Mouse (Mus musculus) intestine, postnatal 0 days (tissue): Measurements from ENCODE around the gene Ccdc144b. TPM values are rescaled to one million over a fixed set of nuclear protein-coding genes. Genes with fewer than 3 reads are reported as not detected.

Source experiments
- ATAC-seq: fragments of 200-750 bp; cut with Nextera tagmentation; 2 replicates; pipeline ENCODE4 v1.8.0; 2017; ENCODE audit warnings: mild to moderate bottlenecking, moderate TSS enrichment, moderate library complexity
- H3K27ac ChIP-seq: fragments of 300-500 bp; sonication (generic); 2 replicates; pipeline ENCODE4 v1.5.1; 2014; ENCODE audit warnings: mild to moderate bottlenecking, low read depth, low read length, moderate library complexity
- H3K27me3 ChIP-seq: fragments of 300-500 bp; sonication (generic); replicated peaks from 2 replicates; pipeline ENCODE4 v1.6.1; 2014; ENCODE audit warnings: low read length, mixed read lengths; ENCODE audit not compliant: control insufficient read depth, insufficient read depth
- H3K36me3 ChIP-seq: fragments of 300-500 bp; sonication (generic); 2 replicates; pipeline ENCODE4 v1.6.1; 2014; ENCODE audit warnings: mild to moderate bottlenecking, moderate library complexity; ENCODE audit not compliant: control insufficient read depth, insufficient read depth
- H3K4me1 ChIP-seq: fragments of 300-500 bp; sonication (generic); replicated peaks from 2 replicates; pipeline ENCODE4 v1.6.1; 2014; ENCODE audit warnings: antibody characterized with exemption, low read length, mixed read lengths; ENCODE audit not compliant: control insufficient read depth, insufficient read depth
- H3K4me2 ChIP-seq: fragments of 300-500 bp; sonication (generic); replicated peaks from 2 replicates; pipeline ENCODE4 v1.6.1; 2014; ENCODE audit warnings: low read depth, mild to moderate bottlenecking, moderate library complexity
- H3K4me3 ChIP-seq: fragments of 300-500 bp; sonication (generic); 2 replicates; pipeline ENCODE4 v1.5.1; 2014; ENCODE audit warnings: low read depth, low read length
- H3K9ac ChIP-seq: fragments of 300-500 bp; sonication (generic); 2 replicates; pipeline ENCODE4 v1.6.1; 2014; ENCODE audit warnings: mild to moderate bottlenecking, low read depth, low read length
- H3K9me3 ChIP-seq: fragments of 300-500 bp; sonication (generic); 2 replicates; pipeline ENCODE4 v1.6.1; 2016; ENCODE audit warnings: mixed run types; ENCODE audit not compliant: control insufficient read depth
- CTCF ChIP-seq: sonication (generic); IDR thresholded peaks from 2 replicates; pipeline ENCODE4 v1.5.1; 2016; ENCODE audit warnings: low read depth, mild to moderate bottlenecking, control low read depth, antibody characterized with exemption, moderate library complexity
- WGBS: fragments of 180-500 bp; shearing (Covaris S2); extraction: QIAGEN DNeasy Blood & Tissue Kit; methylation state at CpG from one replicate; pipeline ENCODE4 v1.1.7; 2014; 5-methylcytosine and 5-hydroxymethylcytosine counted together
- polyA plus RNA-seq: library from polyadenylated mRNA; unstranded; fragments of >200 nt; fragmentation: Nextera tagmentation; extraction: Ambion mirVana; gene quantifications from 2 replicates; pipeline ENCODE4 v1.2.1, GENCODE M21; 2015

Ccdc144b gene
- not detected in 2 replicates for polyA plus RNA-seq

GRCm38 (mm10) chr3:36053447-36053846 is at the start of gene Ccdc144b:
Gene Ccdc144b, minus strand, starts transcription at chr3:36053547.
- Histone ChIP-seq H3K27ac (no peak within 1 kb of the TSS), H3K9me3 (no peaks in the 10 kb centered on the region), H3K4me1 (no peaks in the 10 kb centered on the region), H3K4me3 (no peak within 1 kb of the TSS), H3K4me2 (no peak within 1 kb of the TSS), H3K9ac (no peak within 1 kb of the TSS), H3K27me3 (no peaks in the 10 kb centered on the region), H3K36me3 (no peaks in the 10 kb centered on the region)
- no peak for TF ChIP-seq CTCF
- ATAC-seq, result no peak
- 89% methylated on average over 6 of the region's 6 CpGs for WGBS

GRCm38 (mm10) chr3:36095371-36095770 is 42.0 kb upstream of the Ccdc144b start:
- Histone ChIP-seq H3K4me3 (no peak overlapping the region), H3K4me1 (no peaks in the 10 kb centered on the region), H3K27ac (no peak overlapping the region), H3K27me3 (no peaks in the 10 kb centered on the region), H3K9me3 (no peaks in the 10 kb centered on the region), H3K36me3 (peaks cover 4% of the 10 kb centered on the region; the same call in 1 of the 2 replicates), H3K9ac (no peak overlapping the region), H3K4me2 (no peak overlapping the region)
- WGBS, result 85% methylated on average over 2 of the region's 2 CpGs
- no peak for TF ChIP-seq CTCF
- ATAC-seq, result no peak

GRCm38 (mm10) chr3:36087591-36087990 is 34.2 kb upstream of the Ccdc144b start:
- H3K9me3 ChIP-seq, result no peaks in the 10 kb centered on the region
- no peak for TF ChIP-seq CTCF
- H3K27ac ChIP-seq, result no peak overlapping the region
- H3K4me2 ChIP-seq, result no peak overlapping the region
- H3K4me3 ChIP-seq, result no peak overlapping the region
- no peaks in the 10 kb centered on the region for H3K27me3 ChIP-seq
- H3K9ac ChIP-seq, result no peak overlapping the region
- H3K4me1 ChIP-seq, result no peaks in the 10 kb centered on the region
- no peak for ATAC-seq
- H3K36me3 ChIP-seq, result peaks cover 70% of the 10 kb centered on the region
- 93% methylated on average over 9 of the region's 9 CpGs for WGBS

- Histone ChIP-seq H3K4me1 (no peaks in the 10 kb centered on the region), H3K9me3 (no peaks in the 10 kb centered on the region), H3K27me3 (no peaks in the 10 kb centered on the region), H3K9ac (no peak overlapping the region), H3K36me3 (peaks cover 87% of the 10 kb centered on the region), H3K4me2 (no peak overlapping the region), H3K4me3 (no peak overlapping the region), H3K27ac (no peak overlapping the region)
- 92% methylated on average over 5 of the region's 5 CpGs for WGBS
- TF ChIP-seq CTCF, result no peak
- no peak for ATAC-seq
These were observed 32.0 kb upstream of the Ccdc144b start for GRCm38 (mm10) chr3:36085394-36085793.

DNA sequence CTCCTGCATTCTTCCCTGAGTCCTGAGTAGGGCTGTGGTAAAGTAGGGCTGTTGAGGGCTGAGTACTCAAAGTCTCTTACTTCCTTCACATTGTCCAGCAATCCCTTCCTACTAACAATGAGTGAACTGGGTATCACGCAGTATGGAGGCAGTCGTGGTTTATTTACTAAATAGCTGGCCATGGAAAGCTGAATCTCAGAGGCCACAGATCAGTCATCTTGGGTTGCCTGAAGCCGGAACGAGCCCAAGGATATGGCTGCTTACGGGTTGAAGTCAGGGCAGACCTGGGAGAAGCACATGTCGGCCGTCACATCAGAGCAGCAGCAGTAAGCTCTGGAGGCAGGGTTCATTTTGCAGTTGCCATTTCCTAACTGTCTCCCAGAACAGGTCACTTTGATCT is 30.0 kb upstream of the Ccdc144b start:
- H3K27ac ChIP-seq, result no peak overlapping the region
- H3K4me2 ChIP-seq, result no peak overlapping the region
- H3K9ac ChIP-seq, result no peak overlapping the region
- no peaks in the 10 kb centered on the region for H3K27me3 ChIP-seq
- peaks cover 88% of the 10 kb centered on the region for H3K36me3 ChIP-seq
- WGBS, result 93% methylated on average over 7 of the region's 7 CpGs
- H3K4me1 ChIP-seq, result no peaks in the 10 kb centered on the region
- no peak for ATAC-seq
- H3K9me3 ChIP-seq, result no peaks in the 10 kb centered on the region
- no peak for TF ChIP-seq CTCF
- H3K4me3 ChIP-seq, result no peak overlapping the region

DNA sequence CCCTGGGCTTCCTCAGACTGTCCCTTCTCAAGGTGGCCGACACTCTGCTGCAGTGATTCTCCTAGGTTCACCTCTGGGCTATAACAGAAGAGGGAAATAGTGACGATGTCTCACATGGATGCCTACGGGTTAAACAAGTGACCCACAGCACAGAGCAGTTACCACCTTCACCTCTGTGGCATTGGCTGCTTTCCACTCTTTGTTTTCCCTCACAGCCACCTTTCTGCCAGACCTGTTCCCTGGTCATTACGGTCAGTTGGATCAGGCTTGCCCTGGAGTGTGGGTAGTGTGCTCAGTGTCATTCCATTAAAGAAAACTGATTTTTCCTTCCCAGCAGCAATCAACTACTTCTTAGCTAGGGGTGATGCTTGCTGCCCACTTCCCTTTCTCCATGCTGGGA is 29.5 kb upstream of the Ccdc144b start:
- H3K4me3 ChIP-seq, result no peak overlapping the region
- peaks cover 87% of the 10 kb centered on the region for H3K36me3 ChIP-seq
- H3K4me2 ChIP-seq, result no peak overlapping the region
- H3K4me1 ChIP-seq, result no peaks in the 10 kb centered on the region
- no peak overlapping the region for H3K27ac ChIP-seq
- no peak for TF ChIP-seq CTCF
- H3K9ac ChIP-seq, result no peak overlapping the region
- ATAC-seq, result no peak
- H3K9me3 ChIP-seq, result no peaks in the 10 kb centered on the region
- WGBS, result 94% methylated on average over 4 of the region's 4 CpGs
- no peaks in the 10 kb centered on the region for H3K27me3 ChIP-seq

GRCm38 (mm10) chr3:36080741-36081140 is 27.4 kb upstream of the Ccdc144b start:
- WGBS, result 91% methylated on average over 5 of the region's 5 CpGs
- Histone ChIP-seq H3K9me3 (no peaks in the 10 kb centered on the region), H3K4me1 (no peaks in the 10 kb centered on the region), H3K27ac (no peak overlapping the region), H3K36me3 (peaks cover 89% of the 10 kb centered on the region), H3K4me3 (no peak overlapping the region), H3K27me3 (no peaks in the 10 kb centered on the region), H3K4me2 (no peak overlapping the region), H3K9ac (no peak overlapping the region)
- no peak for ATAC-seq
- TF ChIP-seq CTCF, result no peak
